Mouse (Mus musculus) bone marrow macrophage, adult 2 months (primary cell): ENCODE data around the gene Herc1. TPM values are rescaled to one million over a fixed set of nuclear protein-coding genes. Genes with fewer than 3 reads are reported as not detected.

Experiments
- H3K27ac ChIP-seq: 2 replicates; pipeline ENCODE4 v1.5.1; 2012; ENCODE audit warnings: low read depth, low read length; ENCODE audit not compliant: insufficient read depth
- H3K4me1 ChIP-seq: 2 replicates; pipeline ENCODE4 v1.6.1; 2012; ENCODE audit warnings: low read length; ENCODE audit not compliant: control insufficient read depth, insufficient read depth
- H3K4me3 ChIP-seq: 2 replicates; pipeline ENCODE4 v1.5.1; 2012; ENCODE audit warnings: mild to moderate bottlenecking, low read length, moderate library complexity; ENCODE audit not compliant: insufficient read depth
- CTCF ChIP-seq: IDR thresholded peaks from 2 replicates; pipeline ENCODE4 v1.5.1; 2012; ENCODE audit warnings: low read depth, mild to moderate bottlenecking, low read length, moderate library complexity
- POLR2A ChIP-seq: IDR thresholded peaks from 2 replicates; pipeline ENCODE4 v1.6.1; 2012; ENCODE audit warnings: mild to moderate bottlenecking, low read depth, low read length, borderline replicate concordance
- polyA plus RNA-seq: library from polyadenylated mRNA; stranded (reverse); fragments of >200 nt; gene quantifications from 2 replicates; pipeline ENCODE4 v1.2.4, GENCODE M21; 2012; ENCODE audit not compliant: missing spikeins, insufficient read depth, insufficient read length

The Herc1 gene
- polyA plus RNA-seq, 1 experiment, result 45.5 TPM

DNA sequence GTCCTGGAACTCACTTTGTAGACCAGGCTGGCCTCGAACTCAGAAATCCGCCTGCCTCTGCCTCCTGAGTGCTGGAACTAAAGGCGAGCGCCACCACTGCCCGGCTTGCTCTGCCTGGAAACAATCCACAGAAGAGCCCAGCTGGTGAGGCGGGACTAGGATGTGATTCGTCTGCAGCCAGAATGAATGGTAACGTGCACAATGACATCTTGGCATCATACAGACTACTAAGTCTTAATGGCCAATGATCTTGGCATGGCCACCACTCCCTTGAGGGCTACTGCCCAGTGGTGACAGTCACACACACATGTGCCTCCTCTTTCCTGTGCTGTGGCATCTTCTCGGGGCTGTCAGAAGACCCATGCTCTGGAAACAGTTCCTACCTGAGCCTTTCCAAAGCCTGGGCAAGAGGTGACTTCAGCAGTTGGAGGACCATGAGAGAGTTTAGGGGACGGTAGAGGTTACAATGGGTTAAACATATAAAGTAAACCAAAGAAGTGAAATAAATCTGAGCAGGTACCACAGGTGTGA lies 165.5 kb downstream of the Herc1 start:
- Histone ChIP-seq H3K4me3 (no peak overlapping the region), H3K4me1 (peaks cover 61% of the 10 kb centered on the region), H3K27ac (no peak overlapping the region)
- TF ChIP-seq POLR2A (no peak), CTCF (no peak)

DNA sequence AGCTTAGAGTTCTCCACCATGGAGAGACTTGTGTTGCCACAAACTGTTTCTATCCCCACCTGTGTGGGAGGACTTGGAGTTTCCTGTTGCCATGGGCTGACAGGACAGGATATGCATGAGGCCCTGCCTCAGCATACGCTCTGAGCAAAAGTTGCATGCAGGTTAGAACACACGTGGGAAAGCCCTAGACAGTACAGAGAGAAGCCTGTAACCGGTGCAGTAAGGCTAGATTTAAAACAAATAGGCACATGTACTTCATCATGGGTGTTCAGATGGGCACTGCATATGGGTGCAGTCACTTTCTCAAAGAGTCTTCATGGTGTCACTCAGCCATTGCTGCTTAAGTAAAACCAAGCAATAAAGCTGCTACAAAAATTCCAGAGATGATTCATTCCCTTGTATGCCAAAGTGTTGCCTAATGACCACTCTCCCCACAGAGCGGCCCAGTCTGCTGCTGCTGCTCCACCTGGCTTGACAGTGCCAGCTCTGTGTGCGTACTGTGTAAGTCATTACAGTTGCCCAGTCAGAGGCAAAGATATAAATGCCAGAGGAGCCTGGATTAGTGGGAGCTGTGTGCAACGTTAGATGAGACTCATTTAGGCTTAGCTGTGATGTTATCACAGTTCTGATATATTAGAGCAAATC lies 166.2 kb downstream of the Herc1 start:
- TF ChIP-seq POLR2A (no peak), CTCF (no peak)
- peak overlapping the region; percentile 48 for H3K27ac ChIP-seq

DNA sequence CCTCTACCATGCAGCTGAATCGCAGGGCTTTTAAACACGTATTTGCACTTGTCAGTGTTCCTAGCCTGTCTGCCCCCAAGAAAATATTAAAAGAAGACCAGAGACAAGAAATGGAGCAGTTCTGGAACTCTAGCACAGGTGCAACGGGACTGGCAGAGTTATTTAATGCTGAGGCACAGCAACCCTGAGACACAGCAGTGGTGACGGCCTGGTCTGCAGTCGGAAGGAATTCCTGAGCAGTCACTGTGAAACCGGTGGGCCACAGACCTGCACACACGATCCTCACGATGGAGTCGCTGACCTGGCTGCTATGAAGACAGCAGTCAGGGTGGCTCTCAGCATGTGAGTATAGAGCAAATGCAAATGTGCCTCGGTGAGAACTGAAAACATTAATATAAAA lies 167.5 kb downstream of the Herc1 start:
- H3K4me1 ChIP-seq, result peaks cover 56% of the 10 kb centered on the region

More for the DNA sequence above, 166.2 kb downstream of the Herc1 start:
- H3K4me3 ChIP-seq, result no peak overlapping the region
- peaks cover 58% of the 10 kb centered on the region for H3K4me1 ChIP-seq

DNA sequence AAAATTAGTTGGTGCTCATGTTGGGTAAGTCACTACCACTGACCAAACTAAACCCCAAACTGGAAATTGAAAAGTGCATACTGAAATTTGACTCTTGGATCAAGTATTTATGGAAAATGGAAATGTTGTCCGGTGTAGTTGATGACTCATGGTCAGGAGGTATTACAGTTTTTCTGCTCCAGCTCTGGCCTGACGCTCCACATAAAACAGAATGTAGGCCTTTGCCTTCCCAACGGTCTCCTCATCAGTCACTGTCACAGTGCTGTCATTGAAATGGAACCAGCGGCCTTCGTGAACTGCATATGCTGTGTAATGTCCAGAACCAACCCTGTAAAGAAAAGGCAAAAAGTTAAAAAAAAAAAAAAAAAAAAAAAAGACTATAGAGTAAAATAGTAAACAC lies 168.0 kb downstream of the Herc1 start:
- peak overlapping the region; percentile 56 for H3K27ac ChIP-seq
- TF ChIP-seq CTCF (no peak), POLR2A (no peak)
- H3K4me1 ChIP-seq, result peaks cover 52% of the 10 kb centered on the region
- no peak overlapping the region for H3K4me3 ChIP-seq

More for the DNA sequence above, 167.5 kb downstream of the Herc1 start:
- Histone ChIP-seq H3K27ac (peak overlapping the region; percentile 5), H3K4me3 (no peak overlapping the region)
- TF ChIP-seq POLR2A, result no peak
- no peak for TF ChIP-seq CTCF

DNA sequence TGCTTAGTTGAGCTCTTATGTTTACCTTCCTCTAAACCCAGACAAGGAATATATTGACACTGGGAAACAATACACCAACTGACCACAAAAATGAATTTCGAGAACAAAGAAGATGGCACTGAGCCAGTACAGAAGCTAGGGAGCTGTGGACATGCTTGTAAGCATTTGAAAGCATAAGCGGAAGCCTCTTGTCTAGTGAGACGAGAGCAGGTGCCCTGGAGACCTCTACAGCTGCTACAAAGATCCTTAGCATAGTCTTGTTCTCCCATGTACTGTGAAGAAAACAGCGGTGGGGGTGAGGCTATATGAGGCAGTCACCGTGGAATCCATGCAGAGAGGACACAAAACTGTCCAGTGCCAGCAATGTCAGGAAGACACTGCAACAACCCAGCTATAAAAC lies 168.7 kb downstream of the Herc1 start:
- TF ChIP-seq CTCF (no peak), POLR2A (no peak)
- Histone ChIP-seq H3K27ac (peak overlapping the region; percentile 48), H3K4me3 (no peak overlapping the region), H3K4me1 (peaks cover 52% of the 10 kb centered on the region)

DNA sequence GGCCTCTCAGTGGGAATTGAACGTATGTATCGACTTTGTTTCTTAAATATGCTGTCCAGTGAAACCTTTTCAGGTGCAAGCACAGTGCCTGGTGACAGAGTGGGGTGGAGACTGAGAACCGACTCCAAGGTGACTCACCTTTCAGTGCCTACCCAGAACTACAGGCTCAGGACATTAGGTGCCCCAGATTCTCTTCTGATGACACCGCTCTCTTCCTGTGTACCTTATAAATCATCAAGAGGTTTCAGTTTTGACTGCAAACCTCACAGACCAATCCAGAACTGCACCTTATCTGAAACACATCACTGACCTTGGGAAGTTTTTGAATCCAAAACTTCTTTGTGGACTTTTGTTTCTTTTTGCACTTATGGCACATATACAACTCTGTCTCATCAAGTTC lies 170.0 kb downstream of the Herc1 start:
- no peak for TF ChIP-seq POLR2A
- TF ChIP-seq CTCF, result no peak
- Histone ChIP-seq H3K4me1 (peaks cover 48% of the 10 kb centered on the region), H3K4me3 (no peak overlapping the region), H3K27ac (no peak overlapping the region)

DNA sequence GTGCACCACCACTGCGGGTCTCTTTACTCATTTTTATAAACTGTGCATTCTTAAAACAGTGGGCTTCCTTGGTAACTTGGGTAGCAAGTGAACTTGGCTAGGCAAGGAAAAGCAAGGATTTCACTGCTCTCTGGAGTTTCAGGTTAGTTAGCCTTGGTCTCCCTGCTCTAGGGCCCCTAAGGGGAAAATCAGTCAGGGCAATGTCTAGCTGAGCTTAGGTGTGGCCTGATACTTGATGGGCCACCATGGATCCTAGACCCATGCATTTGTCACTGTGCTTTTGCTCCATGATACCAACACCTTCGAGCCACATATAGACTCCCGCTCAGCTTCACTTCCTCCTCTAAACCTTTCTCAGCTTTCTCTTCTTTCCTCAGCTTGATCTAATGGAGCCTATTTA lies 171.3 kb downstream of the Herc1 start:
- Histone ChIP-seq H3K4me3 (no peak overlapping the region), H3K27ac (no peak overlapping the region), H3K4me1 (peaks cover 47% of the 10 kb centered on the region)
- TF ChIP-seq POLR2A, result no peak

DNA sequence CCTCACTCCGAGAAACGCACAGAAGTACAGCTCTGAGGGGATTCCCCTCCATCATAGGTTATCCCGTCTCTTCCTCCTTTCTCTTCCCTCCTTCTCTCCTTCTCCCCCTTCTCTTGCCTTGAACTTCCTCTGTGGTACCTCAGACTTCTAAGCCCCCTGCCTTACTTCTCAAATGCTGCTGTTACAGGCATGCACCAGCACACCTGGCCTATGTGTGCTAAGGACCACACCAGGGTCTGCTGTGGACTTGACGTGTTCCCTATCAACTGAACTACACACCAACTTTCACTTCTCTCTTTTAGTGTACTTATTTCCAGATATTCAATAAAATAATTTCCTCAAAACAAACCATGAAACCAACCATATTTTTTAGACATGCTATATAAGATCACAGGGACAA lies 192.5 kb downstream of the Herc1 start:
- no peak overlapping the region for H3K27ac ChIP-seq
- no peak overlapping the region for H3K4me3 ChIP-seq
- H3K4me1 ChIP-seq, result peaks cover 6% of the 10 kb centered on the region
- no peak for TF ChIP-seq POLR2A
- TF ChIP-seq CTCF, result no peak

Other genes with a start within 250 kb of the Herc1 start
- 117 and 141 TPM in 2 replicates for gene Snx1, start 223.9 kb upstream of the Herc1 start, polyA plus RNA-seq
- gene Ciao2a, start 223.8 kb upstream of the Herc1 start, polyA plus RNA-seq, result 133 and 152 TPM in 2 replicates
- gene Dapk2, start 192.2 kb upstream of the Herc1 start, polyA plus RNA-seq, result not detected in 2 replicates
- gene Fbxl22, start 164.1 kb downstream of the Herc1 start, polyA plus RNA-seq, result 0.13 TPM in 1 of 2 replicates, not detected in the other
- gene Usp3, start 242.7 kb downstream of the Herc1 start, polyA plus RNA-seq, result 63.3 and 64.4 TPM in 2 replicates